Mouse (Mus musculus): ENCODE measurements around the gene Morf4l2. TPM values are rescaled to one million over a fixed set of nuclear protein-coding genes. Genes with fewer than 3 reads are reported as not detected.
"Not testable (repeated sequence)": the region's sequence is repeated elsewhere in the genome, so short reads cannot be mapped to it uniquely, and the experiment has no call there.

The Morf4l2 gene
- polyA plus RNA-seq, 1 experiment from 2014 or later = 302 TPM

DNA sequence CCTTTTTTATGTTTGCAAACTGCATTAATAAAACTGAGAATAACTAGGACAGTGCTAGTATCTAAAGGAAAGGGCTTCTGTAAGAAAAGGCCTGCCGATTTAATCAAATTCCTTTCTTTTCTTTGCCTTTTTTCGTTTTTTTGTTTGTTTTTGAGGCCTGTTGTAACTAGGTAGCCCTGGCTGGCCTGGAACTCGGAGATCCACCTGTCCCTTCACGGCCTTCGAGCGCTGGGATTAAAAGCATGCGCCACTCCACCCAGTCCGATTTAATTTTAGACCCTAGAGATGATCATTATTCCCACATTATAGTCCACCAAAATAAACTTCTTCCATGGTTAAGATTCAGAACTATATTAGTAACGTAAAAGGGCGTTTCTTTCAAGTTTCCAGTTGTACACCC lies 1.2 kb downstream of the Morf4l2 start:
- H3K36me3 ChIP-seq = no peaks in the 10 kb centered on the region
- 24% methylated on average over 10 of the region's 10 CpGs for WGBS
- peak overlapping the region; percentile 60 for H3K4me2 ChIP-seq
- H3K4me1 ChIP-seq (replicated peaks) = 0 out of 2 replicates have a peak, but pooled peaks cover 4% of the 10 kb centered on the region
- peak overlapping the region; percentile 60 for H3K4me3 ChIP-seq
- peak overlapping the region; percentile 67 for H3K9ac ChIP-seq
- ATAC-seq (replicated peaks; ENCODE audit: insufficient number of reproducible peaks, insufficient read depth, low FRiP score, low read depth) = no peak
- no peaks in the 10 kb centered on the region for H3K9me3 ChIP-seq (replicated peaks)
- H3K27me3 ChIP-seq = no peaks in the 10 kb centered on the region
- H3K27ac ChIP-seq = peak overlapping the region; percentile 95

GRCm38 (mm10) chrX:136741651-136742201 lies 1.8 kb downstream of the Morf4l2 start:
- peak; percentile 73 for ATAC-seq (replicated peaks; ENCODE audit: insufficient number of reproducible peaks, insufficient read depth, low FRiP score, low read depth)
- H3K27ac ChIP-seq = peak overlapping the region; percentile 95
- peak overlapping the region; percentile 60 for H3K4me3 ChIP-seq
- H3K9me3 ChIP-seq (replicated peaks) = no peaks in the 10 kb centered on the region
- 0 out of 2 replicates have a peak, but pooled peaks cover 4% of the 10 kb centered on the region for H3K4me1 ChIP-seq (replicated peaks)
- no peaks in the 10 kb centered on the region for H3K27me3 ChIP-seq
- peak overlapping the region; percentile 60 for H3K4me2 ChIP-seq
- no peaks in the 10 kb centered on the region for H3K36me3 ChIP-seq
- WGBS = 18% methylated on average over 42 of the region's 46 CpGs
- peak overlapping the region; percentile 67 for H3K9ac ChIP-seq

- Histone ChIP-seq H3K4me2 (peak overlapping the region; percentile 60), H3K9ac (peak overlapping the region; percentile 45; the same call in 1 of the 2 replicates), H3K9me3 (replicated peaks) (no peaks in the 10 kb centered on the region), H3K36me3 (no peaks in the 10 kb centered on the region), H3K4me1 (replicated peaks) (0 out of 2 replicates have a peak, but pooled peaks cover 4% of the 10 kb centered on the region), H3K27ac (peak overlapping the region; percentile 95), H3K27me3 (no peaks in the 10 kb centered on the region), H3K4me3 (peak overlapping the region; percentile 62)
- 16% methylated on average over 39 of the region's 39 CpGs for WGBS
- ATAC-seq (replicated peaks; ENCODE audit: insufficient number of reproducible peaks, insufficient read depth, low FRiP score, low read depth) = peak; percentile 95
These were observed 2.5 kb downstream of the Morf4l2 start for GRCm38 (mm10) chrX:136740791-136741650.

GRCm38 (mm10) chrX:136740087-136740790 lies 3.3 kb downstream of the Morf4l2 start:
- Histone ChIP-seq H3K27ac (peak overlapping the region; percentile 86), H3K27me3 (no peaks in the 10 kb centered on the region), H3K4me2 (peak overlapping the region; percentile 51), H3K4me1 (replicated peaks) (0 out of 2 replicates have a peak, but pooled peaks cover 4% of the 10 kb centered on the region), H3K9ac (peak overlapping the region; percentile 45; the same call in 1 of the 2 replicates), H3K9me3 (replicated peaks) (no peaks in the 10 kb centered on the region), H3K36me3 (no peaks in the 10 kb centered on the region), H3K4me3 (peak overlapping the region; percentile 62)
- no peak for ATAC-seq (replicated peaks; ENCODE audit: insufficient number of reproducible peaks, insufficient read depth, low FRiP score, low read depth)
- WGBS = 15% methylated on average over 15 of the region's 15 CpGs

DNA sequence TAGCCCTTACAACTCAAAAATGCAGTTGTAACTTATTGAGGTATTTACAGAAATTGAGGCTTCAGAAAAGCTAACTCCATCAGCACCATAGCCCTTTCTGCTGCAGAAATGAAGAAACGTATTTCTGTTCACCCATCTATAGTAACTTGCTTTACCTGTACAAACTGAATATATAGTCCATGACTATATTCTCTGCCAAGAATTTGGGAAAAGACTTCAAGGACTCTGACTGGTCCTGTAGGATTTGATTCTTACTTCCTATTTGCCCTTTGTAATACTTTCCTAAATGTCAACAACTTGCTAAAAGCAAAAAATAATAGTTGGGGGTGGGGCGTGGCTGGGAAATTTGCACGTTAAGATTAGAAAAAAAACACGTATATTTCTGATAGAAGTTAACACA lies 11.5 kb downstream of the Morf4l2 start:
- 83% methylated on average over 4 of the region's 4 CpGs for WGBS
- ATAC-seq (replicated peaks; ENCODE audit: insufficient number of reproducible peaks, insufficient read depth, low FRiP score, low read depth) = no peak
- Histone ChIP-seq H3K4me1 (replicated peaks) (no peaks in the 10 kb centered on the region), H3K27me3 (no peaks in the 10 kb centered on the region), H3K9me3 (replicated peaks) (no peaks in the 10 kb centered on the region), H3K27ac (no peak overlapping the region), H3K4me3 (no peak overlapping the region), H3K36me3 (peaks cover 3% of the 10 kb centered on the region; the same call in 1 of the 2 replicates), H3K4me2 (no peak overlapping the region), H3K9ac (no peak overlapping the region)

GRCm38 (mm10) chrX:136714742-136715474 lies 28.6 kb downstream of the Morf4l2 start:
- not testable (repeated sequence) for H3K27ac ChIP-seq; H3K4me1 ChIP-seq (replicated peaks); H3K36me3 ChIP-seq; H3K4me2 ChIP-seq; H3K9me3 ChIP-seq (replicated peaks); H3K9ac ChIP-seq; H3K27me3 ChIP-seq; ATAC-seq (replicated peaks; ENCODE audit: insufficient number of reproducible peaks, insufficient read depth, low FRiP score, low read depth); H3K4me3 ChIP-seq
- 60% methylated on average over 3 of the region's 3 CpGs for WGBS

- Histone ChIP-seq H3K4me3 (peak overlapping the region; percentile 62), H3K9ac (peak overlapping the region; percentile 56), H3K9me3 (replicated peaks) (no peaks in the 10 kb centered on the region), H3K4me1 (replicated peaks) (no peaks in the 10 kb centered on the region), H3K36me3 (no peaks in the 10 kb centered on the region), H3K4me2 (peak overlapping the region; percentile 59), H3K27ac (peak overlapping the region; percentile 80), H3K27me3 (no peaks in the 10 kb centered on the region)
- WGBS = 25% methylated on average over 14 of the region's 14 CpGs
- ATAC-seq (replicated peaks; ENCODE audit: insufficient number of reproducible peaks, insufficient read depth, low FRiP score, low read depth) = no peak
These were observed 34.7 kb downstream of the Morf4l2 start for GRCm38 (mm10) chrX:136708782-136709181.

DNA sequence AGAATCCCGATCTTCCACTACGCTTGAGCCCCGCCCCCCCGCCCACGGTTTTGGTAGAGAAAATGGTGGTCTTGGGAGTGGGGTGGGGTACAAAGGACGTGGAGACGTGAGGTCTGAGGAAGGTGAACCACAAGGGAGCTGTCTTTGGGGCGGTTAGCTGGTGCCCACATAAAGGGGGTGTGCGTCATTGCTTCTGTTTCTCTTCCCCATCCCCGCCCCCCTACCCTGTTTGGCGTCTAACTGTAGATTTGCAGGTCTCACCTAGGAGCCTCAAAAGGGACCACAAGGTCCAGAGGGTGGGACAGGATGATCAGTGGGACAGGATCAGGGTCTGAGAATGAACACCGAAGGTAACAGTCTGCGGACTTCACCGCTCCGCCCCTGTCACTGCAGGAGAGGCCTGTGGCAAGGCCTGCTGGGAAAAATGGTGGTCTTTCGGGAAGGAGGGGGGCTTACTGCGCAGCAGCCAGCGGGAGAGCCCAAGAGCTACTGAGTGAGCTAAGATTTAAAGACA lies 35.3 kb downstream of the Morf4l2 start:
- 2% methylated on average over 18 of the region's 18 CpGs for WGBS
- Histone ChIP-seq H3K4me1 (replicated peaks) (no peaks in the 10 kb centered on the region), H3K27me3 (no peaks in the 10 kb centered on the region), H3K4me2 (peak overlapping the region; percentile 59), H3K36me3 (no peaks in the 10 kb centered on the region), H3K9ac (peak overlapping the region; percentile 56), H3K9me3 (replicated peaks) (no peaks in the 10 kb centered on the region), H3K4me3 (peak overlapping the region; percentile 62), H3K27ac (peak overlapping the region; percentile 80)
- ATAC-seq (replicated peaks; ENCODE audit: insufficient number of reproducible peaks, insufficient read depth, low FRiP score, low read depth) = peak; percentile 80

- Histone ChIP-seq H3K4me1 (replicated peaks) (no peaks in the 10 kb centered on the region), H3K36me3 (no peaks in the 10 kb centered on the region), H3K27ac (peak within 1 kb of the TSS; percentile 80), H3K4me2 (peak within 1 kb of the TSS; percentile 59), H3K27me3 (no peaks in the 10 kb centered on the region), H3K9ac (peak within 1 kb of the TSS; percentile 56), H3K4me3 (peak within 1 kb of the TSS; percentile 62), H3K9me3 (replicated peaks) (no peaks in the 10 kb centered on the region)
- 11% methylated on average over 15 of the region's 15 CpGs for WGBS
- peak; percentile 81 for ATAC-seq (replicated peaks; ENCODE audit: insufficient number of reproducible peaks, insufficient read depth, low FRiP score, low read depth)
These were observed 35.9 kb downstream of the Morf4l2 start, which contains the start of gene Tceal1 for GRCm38 (mm10) chrX:136707446-136708167. Gene Tceal1 (plus strand): TSS chrX:136707982.

DNA sequence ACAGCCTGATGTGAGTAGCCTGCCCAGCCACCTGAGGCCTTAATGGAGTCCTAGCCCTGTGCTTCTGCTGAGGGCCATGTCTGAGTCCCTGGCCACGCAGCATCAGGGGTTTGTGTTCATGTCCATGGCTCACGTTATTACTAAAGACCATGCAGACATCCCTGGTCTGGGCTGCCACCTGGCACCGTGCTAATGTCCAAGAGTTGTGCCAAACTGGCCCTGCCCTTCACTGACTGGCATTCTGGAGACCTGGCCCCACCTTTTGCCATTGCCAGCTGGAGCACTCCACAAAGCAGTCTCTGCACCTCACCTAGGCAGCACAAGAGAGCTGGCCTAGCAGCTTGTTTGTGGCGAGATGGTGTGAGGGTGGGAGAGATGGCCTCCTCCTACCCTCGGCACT lies 50.3 kb downstream of the Morf4l2 start:
- no peaks in the 10 kb centered on the region for H3K4me1 ChIP-seq (replicated peaks)
- 83% methylated on average over 5 of the region's 5 CpGs for WGBS
- H3K27me3 ChIP-seq = no peaks in the 10 kb centered on the region

More for the DNA sequence above, 50.3 kb downstream of the Morf4l2 start:
- Histone ChIP-seq H3K27ac (no peak overlapping the region), H3K36me3 (no peaks in the 10 kb centered on the region), H3K4me3 (no peak overlapping the region), H3K9me3 (replicated peaks) (no peaks in the 10 kb centered on the region), H3K4me2 (no peak overlapping the region), H3K9ac (no peak overlapping the region)
- no peak for ATAC-seq (replicated peaks; ENCODE audit: insufficient number of reproducible peaks, insufficient read depth, low FRiP score, low read depth)

Measured in heart, embryonic 15.5 days (tissue).